Mouse (Mus musculus): ENCODE measurements at regions not wholly inside any gene's neighbourhood (a gene's known extent, or its start where the extent isn't known, plus 50 kb on each side); places are given as distances from the start of the nearest gene placed in this dataset.

GRCm38 (mm10) chr12:77780885-77781698 is 412.9 kb upstream of the Gm6657 start:
- DNase-seq (ENCODE audit: low spot score) = peak; percentile 34

- DNase-seq (ENCODE audit: low spot score) = no peak
These were observed 410.1 kb upstream of the Gm6657 start for GRCm38 (mm10) chr12:77783909-77784308.

GRCm38 (mm10) chr12:77785647-77786046 is 408.4 kb upstream of the Gm6657 start:
- DNase-seq (ENCODE audit: low spot score) = no peak

- no peak for DNase-seq (ENCODE audit: low spot score)
These were observed 407.4 kb upstream of the Gm6657 start for GRCm38 (mm10) chr12:77786678-77787077.

- DNase-seq (ENCODE audit: low spot score) = no peak
These were observed 405.8 kb upstream of the Gm6657 start for GRCm38 (mm10) chr12:77788273-77788672.

GRCm38 (mm10) chr12:77789427-77789826 is 404.6 kb upstream of the Gm6657 start:
- no peak for DNase-seq (ENCODE audit: low spot score)

- no peak for DNase-seq (ENCODE audit: low spot score)
These were observed 404.2 kb upstream of the Gm6657 start for GRCm38 (mm10) chr12:77789871-77790270.

- DNase-seq (ENCODE audit: low spot score) = peak; percentile 36
These were observed 403.0 kb upstream of the Gm6657 start for GRCm38 (mm10) chr12:77790891-77791672.

GRCm38 (mm10) chr12:77798516-77798915 is 395.5 kb upstream of the Gm6657 start:
- no peak for DNase-seq (ENCODE audit: low spot score)

- DNase-seq (ENCODE audit: low spot score) = no peak
These were observed 394.8 kb upstream of the Gm6657 start for GRCm38 (mm10) chr12:77799134-77799770.

GRCm38 (mm10) chr12:77807674-77808073 is 386.4 kb upstream of the Gm6657 start:
- no peak for DNase-seq (ENCODE audit: low spot score)

- peak; percentile 37 for DNase-seq (ENCODE audit: low spot score)
These were observed 382.8 kb upstream of the Gm6657 start for GRCm38 (mm10) chr12:77811276-77811675.

- no peak for DNase-seq (ENCODE audit: low spot score)
These were observed 374.6 kb upstream of the Gm6657 start for GRCm38 (mm10) chr12:77819456-77819855.

GRCm38 (mm10) chr12:77823381-77824030 is 370.5 kb upstream of the Gm6657 start:
- no peak for DNase-seq (ENCODE audit: low spot score)

- no peak for DNase-seq (ENCODE audit: low spot score)
These were observed 360.5 kb upstream of the Gm6657 start for GRCm38 (mm10) chr12:77833411-77834169.

GRCm38 (mm10) chr12:77834891-77835290 is 359.2 kb upstream of the Gm6657 start:
- no peak for DNase-seq (ENCODE audit: low spot score)

GRCm38 (mm10) chr12:77836231-77836630 is 357.8 kb upstream of the Gm6657 start:
- no peak for DNase-seq (ENCODE audit: low spot score)

GRCm38 (mm10) chr12:77841844-77842415 is 352.1 kb upstream of the Gm6657 start:
- DNase-seq (ENCODE audit: low spot score) = no peak

GRCm38 (mm10) chr12:77852595-77853577 is 341.2 kb upstream of the Gm6657 start:
- no peak for DNase-seq (ENCODE audit: low spot score)
